Mouse (Mus musculus): ENCODE data around the gene Peli2. TPM values are rescaled to one million over a fixed set of nuclear protein-coding genes. Genes with fewer than 3 reads are reported as not detected.

Peli2 gene
- polyA plus RNA-seq, 1 experiment from 2014 or later, result 16.0 TPM

DNA sequence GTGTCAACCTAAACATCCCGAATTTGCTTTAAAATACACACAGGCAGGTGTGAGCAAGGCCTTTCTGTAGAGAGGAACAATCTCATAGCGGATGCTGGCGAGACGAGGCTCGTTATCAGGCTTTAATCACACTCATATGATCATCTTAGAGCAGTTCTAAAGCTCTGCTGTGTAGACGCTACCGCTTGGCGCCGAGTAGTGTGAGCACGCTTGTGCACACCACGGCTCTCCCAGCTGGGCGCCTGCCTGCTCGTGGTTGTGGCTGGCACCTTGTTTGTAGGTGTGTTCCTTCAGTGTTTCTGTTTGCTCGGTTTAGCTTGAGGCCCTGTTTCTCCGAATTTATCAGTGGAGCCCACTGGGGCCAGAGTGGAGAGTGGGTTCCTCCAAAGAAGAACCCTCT lies 93.0 kb downstream of the Peli2 start:
- WGBS, result 89% methylated on average over 15 of the region's 15 CpGs

DNA sequence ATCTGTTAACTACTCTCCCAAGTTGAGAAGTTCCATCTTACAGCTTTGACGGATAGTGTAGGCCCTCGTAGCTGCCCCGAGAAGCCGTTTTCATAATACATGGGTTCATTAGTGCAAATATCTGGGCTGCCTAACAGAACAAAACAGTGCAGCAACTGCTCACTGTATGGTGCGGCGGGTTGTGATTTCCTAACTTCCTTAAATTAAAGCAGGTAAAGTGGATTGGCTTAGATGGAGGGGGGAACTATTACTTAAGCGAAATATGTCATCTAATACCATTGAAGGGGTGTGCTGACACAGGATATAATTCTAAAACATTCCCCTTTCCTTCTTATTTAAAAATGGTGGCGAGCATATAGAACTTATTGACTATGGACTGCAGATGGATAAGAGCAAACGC lies 101.4 kb downstream of the Peli2 start:
- Histone ChIP-seq H3K27me3 (ENCODE audit: insufficient read depth, low read length) (no peaks in the 10 kb centered on the region), H3K36me3 (ENCODE audit: insufficient read depth) (no peaks in the 10 kb centered on the region), H3K9me3 (ENCODE audit: low read depth, low read length) (no peaks in the 10 kb centered on the region), H3K4me2 (no peak overlapping the region), H3K4me3 (ENCODE audit: low read depth, low read length) (no peak overlapping the region), H3K9ac (no peak overlapping the region), H3K27ac (ENCODE audit: low read depth) (no peak overlapping the region), H3K4me1 (ENCODE audit: insufficient read depth) (peaks cover 5% of the 10 kb centered on the region)
- DNase-seq, result no peak
- WGBS, result 73% methylated on average over 9 of the region's 9 CpGs
- ATAC-seq (ENCODE audit: insufficient read depth), result no peak
- TF ChIP-seq CTCF (IDR thresholded peaks at IDR 0.05; ENCODE audit: low read depth), result no peak

More for the DNA sequence above, 93.0 kb downstream of the Peli2 start:
- Histone ChIP-seq H3K27ac (ENCODE audit: low read depth) (no peak overlapping the region), H3K9me3 (ENCODE audit: low read depth, low read length) (no peaks in the 10 kb centered on the region), H3K4me2 (no peak overlapping the region), H3K4me3 (ENCODE audit: low read depth, low read length) (no peak overlapping the region), H3K27me3 (ENCODE audit: insufficient read depth, low read length) (no peaks in the 10 kb centered on the region), H3K4me1 (ENCODE audit: insufficient read depth) (no peaks in the 10 kb centered on the region; the same call in 1 of the 2 replicates), H3K9ac (no peak overlapping the region), H3K36me3 (ENCODE audit: insufficient read depth) (no peaks in the 10 kb centered on the region)
- DNase-seq (no peak), ATAC-seq (ENCODE audit: insufficient read depth) (no peak)
- TF ChIP-seq CTCF (IDR thresholded peaks at IDR 0.05; ENCODE audit: low read depth), result no peak

DNA sequence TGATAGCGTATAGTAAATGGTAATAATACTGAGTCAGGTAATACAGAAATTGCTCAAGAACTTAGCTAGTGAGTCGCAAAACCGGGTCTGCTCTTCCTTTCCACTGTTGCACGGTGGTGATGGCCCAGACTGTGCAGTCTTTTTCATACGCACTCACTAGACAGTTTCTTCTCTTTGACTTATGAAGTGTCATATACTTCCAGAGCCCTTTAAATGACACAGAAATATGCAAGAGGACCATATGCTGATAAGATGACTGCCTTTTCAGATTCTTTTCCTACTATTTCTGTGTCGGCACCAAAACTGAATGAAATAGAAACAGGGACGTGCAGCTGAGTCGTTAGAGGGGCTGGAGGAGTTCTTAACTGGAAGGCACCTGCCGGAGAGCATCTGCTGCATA lies 102.1 kb downstream of the Peli2 start:
- H3K9me3 ChIP-seq (ENCODE audit: low read depth, low read length), result no peaks in the 10 kb centered on the region
- H3K9ac ChIP-seq, result no peak overlapping the region
- ATAC-seq (ENCODE audit: insufficient read depth), result no peak
- 42% methylated on average over 9 of the region's 9 CpGs for WGBS
- peaks cover 5% of the 10 kb centered on the region for H3K4me1 ChIP-seq (ENCODE audit: insufficient read depth)
- no peak overlapping the region for H3K4me3 ChIP-seq (ENCODE audit: low read depth, low read length)
- no peak overlapping the region for H3K27ac ChIP-seq (ENCODE audit: low read depth)
- DNase-seq, result peak; percentile 51
- H3K36me3 ChIP-seq (ENCODE audit: insufficient read depth), result no peaks in the 10 kb centered on the region
- no peak for TF ChIP-seq CTCF (IDR thresholded peaks at IDR 0.05; ENCODE audit: low read depth)
- H3K27me3 ChIP-seq (ENCODE audit: insufficient read depth, low read length), result no peaks in the 10 kb centered on the region
- H3K4me2 ChIP-seq, result no peak overlapping the region

DNA sequence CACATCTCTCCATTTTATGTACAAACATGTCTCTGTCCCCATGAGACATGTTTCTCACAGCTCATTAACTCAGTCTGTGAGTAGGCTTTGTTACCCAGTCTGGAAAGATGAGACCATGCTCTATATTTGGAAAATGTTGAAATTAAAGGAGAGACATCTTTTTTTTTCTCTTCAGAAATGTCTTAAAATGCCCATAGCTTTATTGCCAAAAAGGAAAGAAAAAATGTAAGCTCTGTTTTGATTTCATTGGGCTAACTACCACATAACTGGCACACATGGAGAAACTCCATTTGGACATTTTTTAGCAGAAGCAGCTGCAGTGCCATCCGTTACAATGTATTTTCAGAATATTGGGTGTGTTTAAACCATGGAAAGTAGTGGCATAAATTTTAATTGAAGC lies 103.6 kb downstream of the Peli2 start:
- H3K36me3 ChIP-seq (ENCODE audit: insufficient read depth), result no peaks in the 10 kb centered on the region
- H3K4me1 ChIP-seq (ENCODE audit: insufficient read depth), result peaks cover 5% of the 10 kb centered on the region
- no peak overlapping the region for H3K9ac ChIP-seq
- no peak for TF ChIP-seq CTCF (IDR thresholded peaks at IDR 0.05; ENCODE audit: low read depth)
- WGBS, result 76% methylated on average over 1 of the region's 1 CpGs
- H3K4me2 ChIP-seq, result no peak overlapping the region
- no peaks in the 10 kb centered on the region for H3K27me3 ChIP-seq (ENCODE audit: insufficient read depth, low read length)
- DNase-seq, result peak; percentile 55
- ATAC-seq (ENCODE audit: insufficient read depth), result no peak
- H3K4me3 ChIP-seq (ENCODE audit: low read depth, low read length), result no peak overlapping the region
- no peaks in the 10 kb centered on the region for H3K9me3 ChIP-seq (ENCODE audit: low read depth, low read length)
- no peak overlapping the region for H3K27ac ChIP-seq (ENCODE audit: low read depth)

DNA sequence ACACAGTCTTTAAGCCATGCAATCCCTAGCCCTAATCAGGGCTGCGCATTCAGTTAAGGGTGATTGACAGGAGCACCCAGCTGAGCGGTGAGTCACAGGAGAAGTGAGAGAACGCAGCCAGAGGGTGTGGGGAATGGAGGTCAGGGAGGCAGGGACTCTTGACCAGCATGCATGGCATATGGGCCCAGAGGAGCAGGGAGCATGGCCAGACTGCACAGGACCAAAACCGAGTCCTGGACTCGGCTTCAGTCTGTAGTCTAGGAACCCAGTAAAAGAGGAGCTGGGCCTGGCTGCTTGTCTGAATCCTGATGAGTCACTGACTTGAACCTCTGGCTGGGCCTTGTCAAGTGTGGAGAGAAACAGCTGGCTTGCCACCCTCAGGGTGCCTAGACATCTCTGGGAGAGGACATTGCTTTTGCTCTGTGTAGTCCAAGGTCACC lies 104.3 kb downstream of the Peli2 start:
- Histone ChIP-seq H3K4me3 (ENCODE audit: low read depth, low read length) (no peak overlapping the region), H3K4me2 (no peak overlapping the region), H3K9ac (no peak overlapping the region), H3K27me3 (ENCODE audit: insufficient read depth, low read length) (no peaks in the 10 kb centered on the region), H3K9me3 (ENCODE audit: low read depth, low read length) (no peaks in the 10 kb centered on the region), H3K27ac (ENCODE audit: low read depth) (no peak overlapping the region), H3K4me1 (ENCODE audit: insufficient read depth) (peaks cover 5% of the 10 kb centered on the region), H3K36me3 (ENCODE audit: insufficient read depth) (no peaks in the 10 kb centered on the region)
- ATAC-seq (ENCODE audit: insufficient read depth), result peak; percentile 25; the same call in 1 of the 2 replicates
- no peak for TF ChIP-seq CTCF (IDR thresholded peaks at IDR 0.05; ENCODE audit: low read depth)
- DNase-seq, result no peak
- WGBS, result 63% methylated on average over 5 of the region's 5 CpGs

DNA sequence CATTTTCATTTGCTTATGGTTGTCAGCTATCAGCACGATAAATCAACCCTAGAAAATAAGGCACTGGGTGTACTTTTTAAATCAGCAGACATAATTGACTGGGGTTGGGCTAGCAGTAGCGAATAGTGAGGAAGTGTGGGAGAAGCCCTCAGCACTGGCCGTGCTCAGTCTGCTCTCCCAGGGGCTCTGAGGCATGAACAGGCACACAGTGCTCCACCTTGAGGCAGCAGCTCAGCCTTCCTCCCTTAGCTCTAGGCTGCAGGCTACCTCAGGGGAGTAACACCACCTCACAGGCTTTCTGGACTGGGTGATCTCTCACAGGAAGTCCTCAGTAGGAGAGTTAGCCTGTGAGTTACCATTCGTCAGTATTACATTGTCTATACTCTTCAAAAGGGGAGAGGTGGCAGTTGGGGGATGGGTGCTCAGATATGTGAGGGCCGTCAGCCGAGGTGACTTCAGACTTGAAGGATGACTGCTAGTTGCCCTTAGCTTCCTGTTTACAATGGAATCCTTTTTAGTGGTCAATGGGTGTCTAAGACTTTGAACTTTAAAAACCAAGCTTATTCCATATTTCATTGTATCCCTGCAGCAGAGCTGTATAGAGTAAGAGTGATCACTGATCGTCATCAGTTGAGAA lies 105.3 kb downstream of the Peli2 start:
- no peak overlapping the region for H3K4me3 ChIP-seq (ENCODE audit: low read depth, low read length)
- H3K36me3 ChIP-seq (ENCODE audit: insufficient read depth), result no peaks in the 10 kb centered on the region
- DNase-seq (no peak), ATAC-seq (ENCODE audit: insufficient read depth) (peak; percentile 36; the same call in 1 of the 2 replicates)
- no peak overlapping the region for H3K9ac ChIP-seq
- WGBS, result 40% methylated on average over 7 of the region's 7 CpGs
- no peaks in the 10 kb centered on the region for H3K9me3 ChIP-seq (ENCODE audit: low read depth, low read length)
- peak; percentile 26; the same call in 1 of the 2 replicates for TF ChIP-seq CTCF (IDR thresholded peaks at IDR 0.05; ENCODE audit: low read depth)
- no peak overlapping the region for H3K27ac ChIP-seq (ENCODE audit: low read depth)
- no peak overlapping the region for H3K4me2 ChIP-seq
- no peaks in the 10 kb centered on the region for H3K27me3 ChIP-seq (ENCODE audit: insufficient read depth, low read length)
- H3K4me1 ChIP-seq (ENCODE audit: insufficient read depth), result peaks cover 5% of the 10 kb centered on the region

DNA sequence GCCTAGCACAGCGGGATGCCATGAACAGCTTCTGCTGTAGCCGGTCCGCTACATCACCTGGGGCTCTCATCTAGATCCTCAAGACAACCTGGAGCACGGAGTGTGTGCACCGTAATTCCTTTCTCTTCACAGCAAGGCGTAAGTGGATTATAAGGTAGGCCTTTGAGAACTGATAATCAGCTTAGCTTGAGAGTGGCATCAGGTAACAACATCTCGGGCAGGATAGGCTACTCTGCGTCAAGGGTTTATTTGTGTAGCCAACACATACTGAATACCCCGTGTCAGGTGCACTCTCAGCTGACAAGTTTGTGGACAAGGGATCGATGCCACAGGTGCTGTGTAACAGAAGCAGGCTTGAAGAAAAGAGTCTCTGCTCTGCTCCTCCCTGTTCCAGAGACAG lies 106.1 kb downstream of the Peli2 start:
- peaks cover 5% of the 10 kb centered on the region for H3K4me1 ChIP-seq (ENCODE audit: insufficient read depth)
- H3K27me3 ChIP-seq (ENCODE audit: insufficient read depth, low read length), result no peaks in the 10 kb centered on the region
- H3K27ac ChIP-seq (ENCODE audit: low read depth), result no peak overlapping the region
- H3K4me2 ChIP-seq, result no peak overlapping the region
- DNase-seq (no peak), ATAC-seq (ENCODE audit: insufficient read depth) (no peak)
- no peak for TF ChIP-seq CTCF (IDR thresholded peaks at IDR 0.05; ENCODE audit: low read depth)
- no peak overlapping the region for H3K4me3 ChIP-seq (ENCODE audit: low read depth, low read length)
- H3K9ac ChIP-seq, result no peak overlapping the region
- 75% methylated on average over 10 of the region's 10 CpGs for WGBS
- no peaks in the 10 kb centered on the region for H3K36me3 ChIP-seq (ENCODE audit: insufficient read depth)
- H3K9me3 ChIP-seq (ENCODE audit: low read depth, low read length), result no peaks in the 10 kb centered on the region
